Mouse (Mus musculus): ENCODE measurements around the gene Gm21987. TPM values are rescaled to one million over a fixed set of nuclear protein-coding genes. Genes with fewer than 3 reads are reported as not detected.
A peak's percentile ranks its signal among the peaks of the same experiment; 100 is the strongest.

Gm21987 gene
- polyA plus RNA-seq (2015; fragmentation: Nextera tagmentation; extraction: Ambion mirVana) = 5.1 and 5.7 TPM in 2 replicates

DNA sequence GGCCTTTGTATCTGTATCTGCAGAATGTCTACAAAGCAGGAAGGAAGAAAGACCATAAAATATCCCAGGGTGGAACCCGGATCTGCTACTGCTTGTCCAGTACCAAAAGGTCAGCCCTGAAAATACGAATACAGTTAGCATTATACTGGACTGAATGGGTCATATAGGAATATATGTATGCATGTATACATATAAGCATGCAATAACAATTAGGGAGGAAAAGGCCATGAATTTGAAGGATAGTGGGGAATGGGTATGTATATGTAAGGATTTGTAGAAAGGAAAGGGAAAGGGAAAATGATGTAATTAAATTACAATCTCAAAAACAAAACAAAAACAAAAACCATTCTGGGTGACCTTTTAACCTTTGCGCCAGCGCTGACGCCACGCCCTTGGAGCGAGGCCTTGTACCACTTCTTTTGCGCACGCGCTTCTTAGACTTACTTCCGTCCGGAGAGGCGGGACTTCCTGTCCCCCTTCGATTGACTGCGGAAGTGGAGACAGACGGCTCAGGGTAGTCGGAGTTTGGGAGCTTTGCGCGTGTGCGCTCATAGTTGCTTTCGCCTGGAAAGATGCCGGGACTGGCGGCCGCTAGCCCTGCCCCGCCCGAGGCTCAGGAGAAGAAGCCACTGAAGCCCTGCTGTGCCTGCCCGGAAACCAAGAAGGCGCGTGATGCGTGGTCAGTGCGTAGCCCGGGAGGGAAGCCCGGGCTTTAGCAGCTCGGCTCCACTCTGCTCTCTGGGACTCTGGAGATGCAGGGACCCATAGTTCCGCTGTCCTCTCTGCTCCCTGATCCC, at the start of gene Gm21987, which contains the start of gene Cox17:
Gm21987 (plus strand) TSS at position 512 of the 797 bp plus-strand sequence.
Cox17 (plus strand) TSS at position 463 of the 797 bp plus-strand sequence.
- Histone ChIP-seq H3K4me3 (peak within 1 kb of the TSS; percentile 84), H3K36me3 (peaks cover 29% of the 10 kb centered on the region), H3K27me3 (replicated peaks) (no peaks in the 10 kb centered on the region), H3K4me2 (peak within 1 kb of the TSS; percentile 80), H3K27ac (replicated peaks) (peak within 1 kb of the TSS; percentile 95), H3K9me3 (no peaks in the 10 kb centered on the region), H3K4me1 (peaks cover 65% of the 10 kb centered on the region), H3K9ac (peak within 1 kb of the TSS; percentile 96)
- WGBS = 2% methylated on average over 35 of the region's 35 CpGs
- peak; percentile 79 for ATAC-seq (ENCODE audit: extremely low read depth, insufficient number of reproducible peaks, low FRiP score, low TSS enrichment)

DNA sequence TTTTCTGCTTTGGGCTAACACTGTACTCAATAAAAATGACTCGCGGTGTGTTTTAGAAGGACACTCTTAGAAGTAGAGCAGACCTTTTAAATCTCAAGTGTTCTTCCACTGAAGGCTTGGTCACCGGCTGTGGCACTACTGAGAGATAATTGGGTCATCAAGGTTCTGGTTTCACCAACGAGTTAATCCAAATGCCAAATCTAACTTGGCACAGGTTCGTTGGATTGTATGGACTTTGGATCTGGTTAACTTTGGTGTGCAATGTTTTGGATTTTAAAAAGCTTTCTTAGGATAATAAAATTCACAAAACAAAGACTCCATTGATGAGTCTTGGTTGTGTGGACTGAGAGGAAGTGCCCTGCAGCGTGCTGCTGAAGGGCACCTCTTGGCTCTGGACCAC, 48.4 kb upstream of the Gm21987 start:
- H3K9ac ChIP-seq = no peak overlapping the region
- 80% methylated on average over 6 of the region's 6 CpGs for WGBS
- no peak overlapping the region for H3K27ac ChIP-seq (replicated peaks)
- peaks cover 8% of the 10 kb centered on the region for H3K4me1 ChIP-seq
- H3K4me2 ChIP-seq = no peak overlapping the region
- no peaks in the 10 kb centered on the region for H3K36me3 ChIP-seq
- no peaks in the 10 kb centered on the region for H3K9me3 ChIP-seq
- no peak overlapping the region for H3K4me3 ChIP-seq
- H3K27me3 ChIP-seq (replicated peaks) = no peaks in the 10 kb centered on the region
- ATAC-seq (ENCODE audit: extremely low read depth, insufficient number of reproducible peaks, low FRiP score, low TSS enrichment) = no peak

DNA sequence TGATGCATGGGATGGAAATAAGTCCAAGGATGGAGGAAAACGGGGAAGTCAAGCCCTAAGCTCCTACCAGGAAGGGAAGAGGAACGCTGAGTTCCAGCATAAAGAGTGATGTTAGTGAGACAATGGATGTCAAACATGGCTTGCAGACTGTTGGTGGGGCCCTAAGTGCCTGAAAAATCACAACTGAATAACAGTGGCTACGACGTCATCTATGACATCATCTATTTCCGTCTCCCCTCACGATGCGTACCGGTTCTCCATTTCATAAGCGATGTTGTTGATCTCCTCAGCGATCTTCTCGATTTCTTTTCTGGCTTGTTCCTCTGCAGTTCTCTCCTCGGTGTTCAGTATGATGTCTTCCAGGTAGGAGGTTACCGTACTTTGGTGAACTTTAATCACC, 44.5 kb upstream of the Gm21987 start:
- Histone ChIP-seq H3K4me1 (no peaks in the 10 kb centered on the region), H3K27me3 (replicated peaks) (no peaks in the 10 kb centered on the region), H3K4me2 (no peak overlapping the region), H3K4me3 (no peak overlapping the region), H3K9ac (no peak overlapping the region), H3K36me3 (no peaks in the 10 kb centered on the region), H3K27ac (replicated peaks) (no peak overlapping the region), H3K9me3 (no peaks in the 10 kb centered on the region)
- no peak for ATAC-seq (ENCODE audit: extremely low read depth, insufficient number of reproducible peaks, low FRiP score, low TSS enrichment)
- WGBS = 77% methylated on average over 13 of the region's 13 CpGs

DNA sequence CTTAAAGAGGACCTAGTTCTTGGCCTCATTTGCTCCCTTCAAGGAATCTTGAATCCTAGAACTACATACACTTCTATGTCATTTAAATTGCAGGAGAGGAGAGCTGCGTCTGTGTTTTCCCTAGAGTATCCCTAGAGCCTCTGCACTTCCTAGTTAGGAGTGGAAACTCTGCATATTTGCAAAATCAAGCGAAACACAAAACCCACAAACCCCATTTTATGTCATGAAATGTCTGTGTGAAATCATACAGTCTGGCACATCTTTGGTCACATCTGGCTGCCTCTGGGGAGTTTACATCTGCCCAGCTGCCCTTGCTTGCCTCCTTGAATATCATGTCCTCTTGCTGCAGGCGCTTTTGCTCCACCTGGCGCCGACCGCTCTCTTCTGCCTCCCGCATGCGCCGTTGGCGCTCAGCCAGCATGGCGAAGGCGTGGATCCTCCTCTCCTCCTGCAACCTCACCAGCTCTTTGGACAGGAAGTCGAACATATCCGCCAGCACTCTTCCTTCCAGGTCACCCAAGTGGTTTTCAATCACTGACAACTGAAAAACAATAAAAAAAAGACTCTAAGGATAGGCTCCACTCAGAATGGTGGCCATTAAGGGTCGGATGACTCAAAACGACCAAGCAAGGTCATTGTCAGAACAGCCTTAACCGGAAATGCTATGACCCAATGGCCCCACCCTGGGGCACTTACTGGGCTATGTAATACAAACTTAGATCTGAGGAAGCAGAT, 42.2 kb upstream of the Gm21987 start:
- no peak for ATAC-seq (ENCODE audit: extremely low read depth, insufficient number of reproducible peaks, low FRiP score, low TSS enrichment)
- Histone ChIP-seq H3K27me3 (replicated peaks) (no peaks in the 10 kb centered on the region), H3K4me2 (peak overlapping the region; percentile 36)

DNA sequence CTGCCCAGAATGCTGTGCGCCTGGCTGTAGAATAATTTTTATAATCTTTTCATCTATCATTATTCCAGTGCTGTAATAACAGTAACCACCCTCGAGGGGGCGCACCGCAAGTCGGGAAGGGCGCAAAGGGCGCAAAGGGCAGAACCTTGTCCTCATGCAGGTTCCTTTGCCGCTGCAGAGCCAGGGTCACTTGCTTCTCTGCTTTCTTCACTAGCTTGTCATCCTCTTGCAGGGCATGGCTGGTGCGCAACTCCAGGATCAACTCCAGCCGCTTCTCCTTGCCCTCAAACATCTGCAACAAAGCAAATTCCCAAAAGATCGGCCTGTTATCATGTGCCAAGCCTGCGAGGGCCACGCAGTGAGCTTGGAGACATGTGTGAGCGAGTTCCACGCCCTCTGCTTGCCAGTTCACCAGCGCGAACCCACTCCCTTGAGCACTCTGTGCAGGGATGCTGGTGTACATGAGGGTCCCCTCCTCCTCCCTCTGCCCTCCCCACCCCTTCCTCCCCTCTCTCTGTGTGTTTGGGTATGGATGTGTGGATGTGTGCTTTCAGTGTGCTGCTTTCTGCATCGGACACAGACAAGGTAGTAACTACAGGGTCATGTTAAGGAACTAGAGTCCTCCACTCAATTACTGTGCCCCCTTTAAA, 40.1 kb upstream of the Gm21987 start:
- Histone ChIP-seq H3K4me2 (no peak overlapping the region), H3K4me3 (no peak overlapping the region), H3K27ac (replicated peaks) (no peak overlapping the region), H3K9ac (no peak overlapping the region), H3K9me3 (0 out of 2 replicates have a peak, but pooled peaks cover 5% of the 10 kb centered on the region), H3K4me1 (no peaks in the 10 kb centered on the region), H3K36me3 (no peaks in the 10 kb centered on the region), H3K27me3 (replicated peaks) (no peaks in the 10 kb centered on the region)
- ATAC-seq (ENCODE audit: extremely low read depth, insufficient number of reproducible peaks, low FRiP score, low TSS enrichment) = no peak
- WGBS = 39% methylated on average over 18 of the region's 18 CpGs

More for the DNA sequence above, 42.2 kb upstream of the Gm21987 start:
- no peak overlapping the region for H3K27ac ChIP-seq (replicated peaks)
- no peaks in the 10 kb centered on the region for H3K4me1 ChIP-seq
- H3K4me3 ChIP-seq = no peak overlapping the region
- WGBS = 54% methylated on average over 17 of the region's 17 CpGs
- H3K9me3 ChIP-seq = 0 out of 2 replicates have a peak, but pooled peaks cover 5% of the 10 kb centered on the region
- no peaks in the 10 kb centered on the region for H3K36me3 ChIP-seq
- no peak overlapping the region for H3K9ac ChIP-seq

DNA sequence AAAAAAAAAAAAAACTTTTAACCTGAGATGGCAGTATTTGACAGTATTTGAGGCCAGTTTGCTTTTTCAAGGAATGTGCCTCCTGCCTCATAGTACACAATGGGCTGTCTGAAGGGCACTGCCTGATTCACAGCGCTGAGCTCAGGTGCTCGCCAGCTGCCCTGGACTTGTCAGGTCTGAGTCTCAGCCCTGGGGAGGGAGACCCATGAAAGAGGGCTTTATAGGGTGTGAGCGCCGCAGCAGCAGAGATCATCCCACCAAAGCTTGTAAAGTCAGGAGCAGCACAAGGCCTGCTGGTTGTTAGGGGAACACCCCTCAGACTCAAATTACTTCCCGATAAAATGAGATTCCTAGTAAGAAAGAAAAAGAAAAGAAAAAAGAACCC, 39.6 kb upstream of the Gm21987 start:
- H3K27me3 ChIP-seq (replicated peaks) = no peaks in the 10 kb centered on the region
- no peak overlapping the region for H3K4me2 ChIP-seq
- no peaks in the 10 kb centered on the region for H3K36me3 ChIP-seq
- no peak overlapping the region for H3K9ac ChIP-seq
- no peak overlapping the region for H3K27ac ChIP-seq (replicated peaks)
- 0 out of 2 replicates have a peak, but pooled peaks cover 5% of the 10 kb centered on the region for H3K9me3 ChIP-seq
- H3K4me3 ChIP-seq = no peak overlapping the region
- ATAC-seq (ENCODE audit: extremely low read depth, insufficient number of reproducible peaks, low FRiP score, low TSS enrichment) = no peak
- 65% methylated on average over 5 of the region's 5 CpGs for WGBS
- no peaks in the 10 kb centered on the region for H3K4me1 ChIP-seq

DNA sequence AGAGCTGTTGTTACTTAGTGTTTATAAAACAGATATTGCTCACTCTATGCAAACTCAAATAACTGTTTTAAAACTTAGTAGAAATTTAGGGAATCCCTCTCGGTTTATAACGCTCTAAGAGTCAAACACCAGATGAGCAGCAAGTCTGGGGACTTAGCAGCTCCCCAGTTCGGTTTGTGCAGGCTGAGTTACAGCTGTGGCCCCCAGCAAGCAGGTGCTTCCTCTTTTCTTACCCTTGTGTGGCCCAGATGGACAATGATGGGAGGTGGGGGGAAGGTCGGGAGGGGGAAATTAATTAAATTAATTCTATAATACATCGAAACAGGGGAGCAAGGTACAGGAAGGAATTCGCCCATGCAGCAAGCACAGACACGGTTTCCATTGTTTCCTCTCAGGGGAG, 39.2 kb upstream of the Gm21987 start:
- H3K4me1 ChIP-seq = no peaks in the 10 kb centered on the region
- H3K36me3 ChIP-seq = no peaks in the 10 kb centered on the region
- no peaks in the 10 kb centered on the region for H3K27me3 ChIP-seq (replicated peaks)
- no peak for ATAC-seq (ENCODE audit: extremely low read depth, insufficient number of reproducible peaks, low FRiP score, low TSS enrichment)
- 65% methylated on average over 7 of the region's 7 CpGs for WGBS
- no peak overlapping the region for H3K4me2 ChIP-seq
- H3K9me3 ChIP-seq = 0 out of 2 replicates have a peak, but pooled peaks cover 5% of the 10 kb centered on the region
- no peak overlapping the region for H3K27ac ChIP-seq (replicated peaks)
- no peak overlapping the region for H3K4me3 ChIP-seq
- H3K9ac ChIP-seq = no peak overlapping the region

DNA sequence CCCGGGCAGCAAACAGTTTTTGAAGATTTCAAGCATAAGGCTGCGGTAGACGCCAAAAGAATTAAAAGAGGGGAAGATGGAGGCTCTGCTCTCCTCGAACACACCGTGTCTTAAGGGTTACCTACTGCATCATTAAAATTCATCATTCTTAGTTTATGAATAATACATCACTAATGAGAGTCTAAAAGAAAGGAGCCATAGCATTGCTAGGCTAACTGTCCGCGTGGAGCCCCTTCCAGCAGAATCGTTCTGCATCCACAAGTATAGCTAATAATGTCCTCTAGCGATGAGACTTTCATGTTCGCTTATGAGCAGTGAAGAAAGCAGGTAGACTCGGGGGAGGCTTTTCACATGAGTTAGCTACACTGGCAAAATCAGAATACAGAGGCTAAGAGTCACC, 38.6 kb upstream of the Gm21987 start:
- H3K9me3 ChIP-seq = 0 out of 2 replicates have a peak, but pooled peaks cover 5% of the 10 kb centered on the region
- 81% methylated on average over 11 of the region's 11 CpGs for WGBS
- H3K4me2 ChIP-seq = no peak overlapping the region
- no peak overlapping the region for H3K27ac ChIP-seq (replicated peaks)
- no peaks in the 10 kb centered on the region for H3K4me1 ChIP-seq
- H3K4me3 ChIP-seq = no peak overlapping the region
- H3K27me3 ChIP-seq (replicated peaks) = no peaks in the 10 kb centered on the region
- H3K36me3 ChIP-seq = no peaks in the 10 kb centered on the region
- no peak overlapping the region for H3K9ac ChIP-seq
- ATAC-seq (ENCODE audit: extremely low read depth, insufficient number of reproducible peaks, low FRiP score, low TSS enrichment) = no peak

DNA sequence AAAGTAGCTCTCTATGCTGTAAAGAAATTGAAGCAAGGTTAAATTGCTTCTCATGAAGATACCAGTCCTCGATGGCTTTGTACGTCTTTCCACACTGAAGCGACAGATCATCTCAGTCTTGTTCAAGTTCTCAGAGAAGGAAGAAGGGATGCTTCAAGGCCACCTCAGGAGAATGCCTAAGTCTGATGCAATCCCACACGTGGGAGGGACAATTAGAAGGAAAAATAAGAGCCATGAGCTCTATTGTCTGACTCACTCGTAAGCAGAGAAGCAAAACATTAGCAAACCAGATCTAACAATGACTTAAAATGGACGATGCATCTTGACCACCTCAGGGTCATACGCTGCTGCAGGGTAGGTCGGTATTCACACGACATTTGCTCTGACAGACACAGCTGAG, 28.3 kb upstream of the Gm21987 start:
- no peak overlapping the region for H3K27ac ChIP-seq (replicated peaks)
- no peak for ATAC-seq (ENCODE audit: extremely low read depth, insufficient number of reproducible peaks, low FRiP score, low TSS enrichment)
- H3K9me3 ChIP-seq = no peaks in the 10 kb centered on the region
- H3K4me2 ChIP-seq = no peak overlapping the region
- no peaks in the 10 kb centered on the region for H3K4me1 ChIP-seq
- no peaks in the 10 kb centered on the region for H3K27me3 ChIP-seq (replicated peaks)
- H3K4me3 ChIP-seq = no peak overlapping the region
- 66% methylated on average over 9 of the region's 9 CpGs for WGBS
- H3K9ac ChIP-seq = no peak overlapping the region
- no peaks in the 10 kb centered on the region for H3K36me3 ChIP-seq

DNA sequence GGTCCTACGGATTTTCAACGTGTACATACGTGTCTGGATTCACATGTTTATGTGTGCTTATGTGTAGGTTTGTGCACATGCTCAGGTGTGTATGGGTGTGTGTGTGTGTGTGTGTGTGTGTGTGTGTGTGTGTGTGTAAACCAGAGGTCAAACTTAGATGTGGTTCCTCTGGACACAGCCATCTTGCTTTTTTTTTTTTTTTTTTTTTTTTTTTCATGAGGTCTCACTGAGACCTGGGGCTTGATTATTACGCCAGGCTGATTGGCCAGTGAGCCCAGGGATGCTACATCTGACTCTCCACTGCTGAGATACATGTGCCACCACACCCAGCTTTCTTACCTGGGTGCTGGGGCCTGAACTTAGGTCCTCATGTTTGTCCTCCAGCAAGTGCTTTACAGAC, 27.8 kb upstream of the Gm21987 start:
- Histone ChIP-seq H3K4me1 (no peaks in the 10 kb centered on the region), H3K36me3 (no peaks in the 10 kb centered on the region), H3K4me3 (no peak overlapping the region), H3K9ac (no peak overlapping the region), H3K4me2 (no peak overlapping the region), H3K27ac (replicated peaks) (no peak overlapping the region), H3K9me3 (no peaks in the 10 kb centered on the region), H3K27me3 (replicated peaks) (no peaks in the 10 kb centered on the region)
- 76% methylated on average over 4 of the region's 4 CpGs for WGBS
- ATAC-seq (ENCODE audit: extremely low read depth, insufficient number of reproducible peaks, low FRiP score, low TSS enrichment) = no peak

DNA sequence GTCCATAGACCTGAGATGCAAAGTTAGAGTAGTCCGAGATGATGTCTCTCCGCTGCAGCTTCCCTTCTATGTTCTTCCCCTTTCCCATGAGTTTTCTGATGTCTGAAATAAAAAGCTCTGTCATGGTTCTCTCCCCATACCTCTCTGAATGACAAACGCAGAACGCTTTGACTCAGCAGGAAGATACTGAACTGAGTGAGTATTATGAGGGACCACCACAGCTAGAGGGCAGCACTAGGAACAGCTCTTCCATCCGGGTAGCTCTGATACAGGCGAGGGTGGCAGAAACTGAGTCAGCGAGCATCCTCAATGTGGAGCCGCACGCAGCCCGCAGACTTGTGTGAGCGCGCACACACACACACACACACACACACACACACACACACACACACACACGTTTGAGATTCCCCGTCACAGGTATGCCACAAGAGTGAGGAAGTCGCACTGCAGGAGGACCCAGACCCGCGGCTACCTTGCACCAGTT, 25.3 kb upstream of the Gm21987 start:
- Histone ChIP-seq H3K4me2 (peak overlapping the region; percentile 57), H3K4me3 (peak overlapping the region; percentile 24; the same call in 1 of the 2 replicates), H3K27ac (replicated peaks) (no peak overlapping the region), H3K27me3 (replicated peaks) (no peaks in the 10 kb centered on the region), H3K36me3 (no peaks in the 10 kb centered on the region), H3K4me1 (no peaks in the 10 kb centered on the region), H3K9me3 (no peaks in the 10 kb centered on the region), H3K9ac (no peak overlapping the region)
- WGBS = 28% methylated on average over 17 of the region's 17 CpGs
- ATAC-seq (ENCODE audit: extremely low read depth, insufficient number of reproducible peaks, low FRiP score, low TSS enrichment) = no peak
